Mouse (Mus musculus) testis, adult 2 months (tissue): Measurements from ENCODE around the gene Pdxp. TPM values are rescaled to one million over a fixed set of nuclear protein-coding genes. Genes with fewer than 3 reads are reported as not detected.
A peak's percentile ranks its signal among the peaks of the same experiment; 100 is the strongest.

Experiments
- H3K27ac ChIP-seq: fragments of 200-500 bp; 2 replicates; pipeline ENCODE4 v1.5.1; 2012; ENCODE audit warnings: low read depth, low read length; ENCODE audit not compliant: control insufficient read depth, insufficient read depth
- H3K27me3 ChIP-seq: fragments of 200-500 bp; 2 replicates; pipeline ENCODE4 v1.6.1; 2012; ENCODE audit warnings: mild to moderate bottlenecking, low read length, moderate library complexity; ENCODE audit not compliant: control insufficient read depth, insufficient read depth
- H3K36me3 ChIP-seq: fragments of 200-500 bp; 2 replicates; pipeline ENCODE4 v1.6.1; 2012; ENCODE audit warnings: mild to moderate bottlenecking, low read length; ENCODE audit not compliant: control insufficient read depth, insufficient read depth
- H3K4me1 ChIP-seq: fragments of 200-500 bp; 2 replicates; pipeline ENCODE4 v1.6.1; 2012; ENCODE audit warnings: low read length; ENCODE audit not compliant: control insufficient read depth, insufficient read depth
- H3K4me3 ChIP-seq: fragments of 200-500 bp; 2 replicates; pipeline ENCODE4 v1.5.1; 2012; ENCODE audit warnings: low read depth, mild to moderate bottlenecking, low read length, moderate library complexity, mixed read lengths; ENCODE audit not compliant: control insufficient read depth
- CTCF ChIP-seq: fragments of 200-500 bp; IDR thresholded peaks from 2 replicates; pipeline ENCODE4 v1.5.1; 2012; ENCODE audit warnings: low read depth, mild to moderate bottlenecking, inconsistent platforms, low read length, moderate library complexity; ENCODE audit not compliant: control insufficient read depth, insufficient read depth, insufficient replicate concordance
- POLR2A ChIP-seq: fragments of 200-500 bp; IDR thresholded peaks from 2 replicates; pipeline ENCODE4 v1.6.1; 2012; ENCODE audit warnings: low read depth, mild to moderate bottlenecking, inconsistent platforms, low read length, moderate library complexity; ENCODE audit not compliant: control insufficient read depth
- polyA plus RNA-seq: library from polyadenylated mRNA; depleted of rRNA; stranded (reverse); fragments of >200 nt; gene quantifications from 2 replicates; pipeline ENCODE4 v1.2.3, GENCODE M21; 2012

Gene Pdxp
- polyA plus RNA-seq, 1 experiment = 3.8 TPM

GRCm38 (mm10) chr15:78923585-78923984 is 9.9 kb downstream of the Pdxp start:
- TF ChIP-seq CTCF (no peak), POLR2A (0 out of 2 replicates have a peak, but pooled peaks have one; percentile 3)
- no peaks in the 10 kb centered on the region for H3K27me3 ChIP-seq
- no peak overlapping the region for H3K4me3 ChIP-seq
- no peaks in the 10 kb centered on the region for H3K36me3 ChIP-seq
- no peak overlapping the region for H3K27ac ChIP-seq
- H3K4me1 ChIP-seq = peaks cover 26% of the 10 kb centered on the region

GRCm38 (mm10) chr15:78925129-78925528 is 11.4 kb downstream of the Pdxp start:
- H3K27me3 ChIP-seq = no peaks in the 10 kb centered on the region
- H3K4me1 ChIP-seq = peaks cover 30% of the 10 kb centered on the region
- TF ChIP-seq POLR2A (no peak), CTCF (no peak)
- no peaks in the 10 kb centered on the region for H3K36me3 ChIP-seq
- H3K27ac ChIP-seq = no peak overlapping the region
- H3K4me3 ChIP-seq = no peak overlapping the region

- no peaks in the 10 kb centered on the region for H3K27me3 ChIP-seq
- TF ChIP-seq CTCF (no peak), POLR2A (peak; percentile 67)
- peak within 1 kb of the TSS; percentile 74 for H3K27ac ChIP-seq
- H3K4me1 ChIP-seq = peaks cover 30% of the 10 kb centered on the region
- no peaks in the 10 kb centered on the region for H3K36me3 ChIP-seq
- peak within 1 kb of the TSS; percentile 80 for H3K4me3 ChIP-seq
Measured at GRCm38 (mm10) chr15:78926021-78926919, 12.6 kb downstream of the Pdxp start, which contains the start of gene Lgals1. TSS of gene Lgals1 (plus strand) at chr15:78926725.

- peaks cover 30% of the 10 kb centered on the region for H3K4me1 ChIP-seq
- no peaks in the 10 kb centered on the region for H3K27me3 ChIP-seq
- TF ChIP-seq POLR2A (no peak), CTCF (no peak)
- H3K27ac ChIP-seq = peak overlapping the region; percentile 57
- peak overlapping the region; percentile 80 for H3K4me3 ChIP-seq
- H3K36me3 ChIP-seq = no peaks in the 10 kb centered on the region
Measured at GRCm38 (mm10) chr15:78927021-78927787, 13.5 kb downstream of the Pdxp start.

- Histone ChIP-seq H3K4me1 (peaks cover 30% of the 10 kb centered on the region), H3K27ac (peak overlapping the region; percentile 57), H3K36me3 (no peaks in the 10 kb centered on the region), H3K4me3 (peak overlapping the region; percentile 80), H3K27me3 (no peaks in the 10 kb centered on the region)
- TF ChIP-seq CTCF (no peak), POLR2A (no peak)
Measured at GRCm38 (mm10) chr15:78927788-78928457, 14.2 kb downstream of the Pdxp start.

GRCm38 (mm10) chr15:78928539-78928938 is 14.8 kb downstream of the Pdxp start:
- TF ChIP-seq POLR2A (0 out of 2 replicates have a peak, but pooled peaks have one; percentile 23), CTCF (no peak)
- Histone ChIP-seq H3K36me3 (no peaks in the 10 kb centered on the region), H3K27me3 (no peaks in the 10 kb centered on the region), H3K4me1 (peaks cover 30% of the 10 kb centered on the region), H3K4me3 (peak overlapping the region; percentile 71), H3K27ac (peak overlapping the region; percentile 75)
